In the genomic region with DNA sequence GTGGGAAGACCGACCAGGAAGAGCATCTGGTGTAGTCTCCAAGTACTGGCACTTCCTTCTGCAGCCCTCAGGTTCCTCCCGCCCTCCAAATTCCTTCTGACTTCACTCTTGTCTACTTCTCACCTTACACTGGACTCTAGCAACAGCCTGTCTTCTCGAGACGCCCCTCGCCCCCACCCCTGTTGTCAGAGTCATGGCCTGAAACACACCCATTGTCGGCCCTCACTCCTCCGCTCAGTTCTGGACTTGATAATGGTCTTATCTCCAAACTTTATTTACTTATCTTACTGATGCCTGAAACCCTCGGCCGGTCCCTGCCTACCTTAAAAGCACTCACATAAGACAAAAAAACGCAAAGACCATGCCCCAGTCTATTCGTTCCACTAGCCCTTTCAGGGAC, we compare ENCODE assay signal across 8 mouse cellular contexts. TPM values are rescaled to one million over a fixed set of nuclear protein-coding genes. Genes with fewer than 3 reads are reported as not detected.
DNase-seq lines count a peak whose midpoint lies in the region; ATAC-seq lines count a peak whose summit lies in the region.

No protein-coding gene starts in this region.

- intact Hi-C loops in heart, postnatal 36 days (cut with DNase I) = loop anchor here (2.0 kb wide), 1 partner anchor 381 kb away; no protein-coding TSS in a partner anchor

- no peaks in the 10 kb centered on the region for H3K36me3 ChIP-seq in heart, embryonic 15.5 days
- no peaks in the 10 kb centered on the region for H3K36me3 ChIP-seq in hindbrain, embryonic 16.5 days (ENCODE audit: control insufficient read depth, insufficient read depth, low read length)
- no peaks in the 10 kb centered on the region for H3K36me3 ChIP-seq in midbrain, embryonic 16.5 days (ENCODE audit: control insufficient read depth, insufficient read depth, low read length)

- H3K4me1 ChIP-seq in heart, embryonic 15.5 days (replicated peaks) = peaks cover 30% of the 10 kb centered on the region
- peaks cover 32% of the 10 kb centered on the region for H3K4me1 ChIP-seq in hindbrain, embryonic 16.5 days (ENCODE audit: control insufficient read depth, insufficient read depth, low read depth, low read length)
- peaks cover 22% of the 10 kb centered on the region for H3K4me1 ChIP-seq in midbrain, embryonic 16.5 days (ENCODE audit: control insufficient read depth, insufficient read depth, low read length)

- peak overlapping the region; percentile 98 for H3K9ac ChIP-seq in heart, embryonic 15.5 days
- H3K9ac ChIP-seq in hindbrain, embryonic 16.5 days (ENCODE audit: low read depth, low read length) = peak overlapping the region; percentile 95
- peak overlapping the region; percentile 99 for H3K9ac ChIP-seq in midbrain, embryonic 16.5 days (ENCODE audit: low read depth, low read length)

- peak overlapping the region; percentile 97 for H3K27ac ChIP-seq in heart, embryonic 15.5 days
- H3K27ac ChIP-seq in hindbrain, embryonic 16.5 days (ENCODE audit: low read depth, low read length) = peak overlapping the region; percentile 91
- H3K27ac ChIP-seq in midbrain, embryonic 16.5 days (ENCODE audit: low read length) = peak overlapping the region; percentile 93

- no peaks in the 10 kb centered on the region for H3K9me3 ChIP-seq in heart, embryonic 15.5 days (replicated peaks)
- H3K9me3 ChIP-seq in hindbrain, embryonic 16.5 days (ENCODE audit: control insufficient read depth, low read length) = no peaks in the 10 kb centered on the region
- no peaks in the 10 kb centered on the region for H3K9me3 ChIP-seq in midbrain, embryonic 16.5 days (replicated peaks; ENCODE audit: control insufficient read depth, low read length, poor library complexity, severe bottlenecking)

- ATAC-seq in heart, embryonic 15.5 days (replicated peaks; ENCODE audit: insufficient number of reproducible peaks, insufficient read depth, low FRiP score, low read depth) = no peak
- no peak for ATAC-seq in hindbrain, embryonic 16.5 days
- ATAC-seq in midbrain, embryonic 16.5 days = no peak
- ATAC-seq in CD4-positive, CD25-positive, alpha-beta regulatory T cell, adult 4 months = no peak

- H3K4me2 ChIP-seq in heart, embryonic 15.5 days = peak overlapping the region; percentile 85
- peak overlapping the region; percentile 94 for H3K4me2 ChIP-seq in hindbrain, embryonic 16.5 days (ENCODE audit: low read length)
- peak overlapping the region; percentile 97 for H3K4me2 ChIP-seq in midbrain, embryonic 16.5 days (ENCODE audit: low read length)

- H3K4me3 ChIP-seq in heart, embryonic 15.5 days = peak overlapping the region; percentile 92
- peak overlapping the region; percentile 85 for H3K4me3 ChIP-seq in hindbrain, embryonic 16.5 days (ENCODE audit: low read length)
- H3K4me3 ChIP-seq in midbrain, embryonic 16.5 days (ENCODE audit: low read depth, low read length) = peak overlapping the region; percentile 83

- no peak for DNase-seq in heart, postnatal 36 days
- peak; percentile 44 for DNase-seq in cerebellum, adult 9-10 months
- no peak for DNase-seq in right cerebral cortex, adult 2 months (ENCODE audit: low spot score in 2 of 2)
- DNase-seq in gastrocnemius, adult 8-10 months (ENCODE audit: low spot score in 2 of 2) = no peak

- H3K27me3 ChIP-seq in heart, embryonic 15.5 days = no peaks in the 10 kb centered on the region
- no peaks in the 10 kb centered on the region for H3K27me3 ChIP-seq in hindbrain, embryonic 16.5 days (replicated peaks; ENCODE audit: control insufficient read depth, insufficient read depth, low read length)
- no peaks in the 10 kb centered on the region for H3K27me3 ChIP-seq in midbrain, embryonic 16.5 days (ENCODE audit: control insufficient read depth, insufficient read depth, low read depth, low read length)

- 13% methylated on average over 11 of the region's 11 CpGs for WGBS in heart, embryonic 15.5 days
- WGBS in hindbrain, embryonic 16.5 days = 12% methylated on average over 11 of the region's 11 CpGs
- WGBS in midbrain, embryonic 16.5 days = 8% methylated on average over 11 of the region's 11 CpGs

RNA-seq across cellular contexts. Expression of a gene that starts 1.4 kb away (rescaled TPM):
- 3.1 TPM in 2 replicates for polyA plus RNA-seq in heart, embryonic 15.5 days (2015; fragmentation: Nextera tagmentation; extraction: Ambion mirVana)
- 10 to 100 TPM; 24.6 to 36.3 TPM for total RNA-seq in heart, postnatal 36 days (2021)
- 4.7 and 5.4 TPM in 2 replicates for polyA plus RNA-seq in hindbrain, embryonic 16.5 days (2015; fragmentation: Nextera tagmentation; extraction: Ambion mirVana)
- polyA plus RNA-seq in midbrain, embryonic 16.5 days (2015; fragmentation: Nextera tagmentation; extraction: Ambion mirVana) = 5.5 and 5.6 TPM in 2 replicates
- polyA plus RNA-seq in CD4-positive, CD25-positive, alpha-beta regulatory T cell, adult 4 months (2017; shearing (Covaris generic)) = not detected
- 10 to 100 TPM; 16.4 to 23.6 (median 17.2) TPM for total RNA-seq in gastrocnemius, adult 8-10 months (2022)
